Mouse (Mus musculus): ENCODE measurements around the gene Cx3cr1. TPM values are rescaled to one million over a fixed set of nuclear protein-coding genes. Genes with fewer than 3 reads are reported as not detected.

Gene Cx3cr1
- polyA plus RNA-seq, 1 experiment from 2014 or later, result 17.1 TPM

DNA sequence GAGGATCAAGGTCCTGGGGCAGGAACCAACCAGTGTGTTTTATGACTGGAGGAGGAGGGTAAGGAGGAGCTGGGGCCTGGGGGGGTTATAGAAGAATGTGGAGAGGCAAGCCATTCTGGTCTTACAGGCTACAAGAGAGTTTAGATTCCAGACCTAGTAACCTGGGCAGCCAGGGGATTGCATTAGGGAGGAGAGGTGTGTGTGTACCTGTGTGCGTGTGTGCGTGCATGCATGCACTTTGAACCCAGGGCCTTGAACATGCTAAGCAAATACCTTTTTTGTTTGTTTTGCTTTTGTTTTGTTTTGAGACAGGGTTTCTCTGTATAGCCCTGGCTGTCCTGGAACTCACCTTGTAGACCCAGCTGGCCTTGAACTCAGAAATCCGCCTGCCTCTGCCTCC lies 59.8 kb downstream of the Cx3cr1 start:
- peaks cover 21% of the 10 kb centered on the region for H3K4me1 ChIP-seq
- H3K27ac ChIP-seq (replicated peaks), result no peak overlapping the region
- 88% methylated on average over 3 of the region's 3 CpGs for WGBS
- no peak overlapping the region for H3K9ac ChIP-seq
- H3K9me3 ChIP-seq (replicated peaks), result no peaks in the 10 kb centered on the region
- H3K4me3 ChIP-seq (replicated peaks), result no peak overlapping the region
- no peak for ATAC-seq (ENCODE audit: insufficient number of reproducible peaks, low FRiP score, low TSS enrichment, low read depth)
- H3K27me3 ChIP-seq, result no peaks in the 10 kb centered on the region
- H3K4me2 ChIP-seq (replicated peaks), result no peak overlapping the region
- no peaks in the 10 kb centered on the region for H3K36me3 ChIP-seq

GRCm38 (mm10) chr9:120009226-120009841 lies 60.3 kb downstream of the Cx3cr1 start:
- Histone ChIP-seq H3K4me1 (peaks cover 21% of the 10 kb centered on the region), H3K9me3 (replicated peaks) (no peaks in the 10 kb centered on the region), H3K27me3 (no peaks in the 10 kb centered on the region), H3K9ac (no peak overlapping the region), H3K4me3 (replicated peaks) (no peak overlapping the region), H3K4me2 (replicated peaks) (no peak overlapping the region), H3K36me3 (no peaks in the 10 kb centered on the region), H3K27ac (replicated peaks) (no peak overlapping the region)
- 71% methylated on average over 7 of the region's 7 CpGs for WGBS
- ATAC-seq (ENCODE audit: insufficient number of reproducible peaks, low FRiP score, low TSS enrichment, low read depth), result no peak

- 83% methylated on average over 1 of the region's 1 CpGs for WGBS
Observed at GRCm38 (mm10) chr9:120007833-120008232, 61.8 kb downstream of the Cx3cr1 start.

GRCm38 (mm10) chr9:120005936-120006335 lies 63.7 kb downstream of the Cx3cr1 start:
- WGBS, result 37% methylated on average over 3 of the region's 3 CpGs
- no peaks in the 10 kb centered on the region for H3K9me3 ChIP-seq (replicated peaks)
- no peak overlapping the region for H3K4me2 ChIP-seq (replicated peaks)

More at GRCm38 (mm10) chr9:120007833-120008232, 61.8 kb downstream of the Cx3cr1 start:
- H3K4me3 ChIP-seq (replicated peaks), result no peak overlapping the region
- H3K9me3 ChIP-seq (replicated peaks), result no peaks in the 10 kb centered on the region
- H3K27me3 ChIP-seq, result no peaks in the 10 kb centered on the region
- no peak overlapping the region for H3K4me2 ChIP-seq (replicated peaks)
- no peak overlapping the region for H3K9ac ChIP-seq
- H3K4me1 ChIP-seq, result peaks cover 21% of the 10 kb centered on the region
- ATAC-seq (ENCODE audit: insufficient number of reproducible peaks, low FRiP score, low TSS enrichment, low read depth), result no peak
- H3K27ac ChIP-seq (replicated peaks), result no peak overlapping the region
- H3K36me3 ChIP-seq, result no peaks in the 10 kb centered on the region

GRCm38 (mm10) chr9:120002893-120003292 lies 66.8 kb downstream of the Cx3cr1 start:
- H3K36me3 ChIP-seq, result no peaks in the 10 kb centered on the region
- no peaks in the 10 kb centered on the region for H3K9me3 ChIP-seq (replicated peaks)
- H3K4me2 ChIP-seq (replicated peaks), result no peak overlapping the region
- H3K27ac ChIP-seq (replicated peaks), result 0 out of 2 replicates have a peak overlapping the region, but pooled peaks have one; percentile 55
- WGBS, result 89% methylated on average over 5 of the region's 5 CpGs
- no peaks in the 10 kb centered on the region for H3K27me3 ChIP-seq
- no peak for ATAC-seq (ENCODE audit: insufficient number of reproducible peaks, low FRiP score, low TSS enrichment, low read depth)
- H3K9ac ChIP-seq, result no peak overlapping the region
- H3K4me3 ChIP-seq (replicated peaks), result no peak overlapping the region
- peaks cover 13% of the 10 kb centered on the region; the same call in 1 of the 2 replicates for H3K4me1 ChIP-seq

More at GRCm38 (mm10) chr9:120005936-120006335, 63.7 kb downstream of the Cx3cr1 start:
- Histone ChIP-seq H3K4me3 (replicated peaks) (no peak overlapping the region), H3K36me3 (no peaks in the 10 kb centered on the region), H3K27ac (replicated peaks) (no peak overlapping the region), H3K9ac (no peak overlapping the region), H3K4me1 (peaks cover 18% of the 10 kb centered on the region), H3K27me3 (no peaks in the 10 kb centered on the region)
- ATAC-seq (ENCODE audit: insufficient number of reproducible peaks, low FRiP score, low TSS enrichment, low read depth), result no peak

- Histone ChIP-seq H3K9me3 (replicated peaks) (no peaks in the 10 kb centered on the region), H3K9ac (peak overlapping the region; percentile 35), H3K4me2 (replicated peaks) (peak overlapping the region; percentile 68), H3K27me3 (no peaks in the 10 kb centered on the region), H3K4me3 (replicated peaks) (peak overlapping the region; percentile 47), H3K36me3 (no peaks in the 10 kb centered on the region), H3K4me1 (peaks cover 13% of the 10 kb centered on the region; the same call in 1 of the 2 replicates), H3K27ac (replicated peaks) (peak overlapping the region; percentile 75)
- peak; percentile 89 for ATAC-seq (ENCODE audit: insufficient number of reproducible peaks, low FRiP score, low TSS enrichment, low read depth)
- 10% methylated on average over 31 of the region's 31 CpGs for WGBS
Observed at GRCm38 (mm10) chr9:120001945-120002725, 67.5 kb downstream of the Cx3cr1 start.

DNA sequence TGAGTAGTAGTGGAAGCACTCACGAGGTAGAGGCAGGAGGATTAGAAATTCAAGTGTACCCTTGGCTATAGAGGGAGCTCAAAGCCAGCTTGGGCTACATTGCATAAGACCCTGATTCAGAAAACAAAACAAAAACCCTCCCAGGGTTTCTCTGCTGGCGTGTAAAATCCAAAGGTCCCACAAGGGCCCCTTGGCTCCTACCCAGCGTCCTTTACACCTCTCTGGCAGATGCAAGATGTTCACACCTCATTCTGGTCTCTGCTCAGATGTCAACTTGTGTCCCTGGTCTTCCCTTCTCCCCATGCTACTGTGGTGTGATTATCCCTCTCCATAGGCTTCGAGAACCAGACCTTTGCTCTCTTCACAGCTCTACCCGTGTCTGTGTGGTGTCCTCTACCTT lies 68.9 kb downstream of the Cx3cr1 start:
- WGBS, result 75% methylated on average over 5 of the region's 5 CpGs
- Histone ChIP-seq H3K27me3 (no peaks in the 10 kb centered on the region), H3K27ac (replicated peaks) (no peak overlapping the region), H3K4me3 (replicated peaks) (no peak overlapping the region), H3K4me1 (peaks cover 9% of the 10 kb centered on the region; the same call in 1 of the 2 replicates), H3K9me3 (replicated peaks) (no peaks in the 10 kb centered on the region), H3K4me2 (replicated peaks) (no peak overlapping the region), H3K9ac (no peak overlapping the region), H3K36me3 (no peaks in the 10 kb centered on the region)
- no peak for ATAC-seq (ENCODE audit: insufficient number of reproducible peaks, low FRiP score, low TSS enrichment, low read depth)

DNA sequence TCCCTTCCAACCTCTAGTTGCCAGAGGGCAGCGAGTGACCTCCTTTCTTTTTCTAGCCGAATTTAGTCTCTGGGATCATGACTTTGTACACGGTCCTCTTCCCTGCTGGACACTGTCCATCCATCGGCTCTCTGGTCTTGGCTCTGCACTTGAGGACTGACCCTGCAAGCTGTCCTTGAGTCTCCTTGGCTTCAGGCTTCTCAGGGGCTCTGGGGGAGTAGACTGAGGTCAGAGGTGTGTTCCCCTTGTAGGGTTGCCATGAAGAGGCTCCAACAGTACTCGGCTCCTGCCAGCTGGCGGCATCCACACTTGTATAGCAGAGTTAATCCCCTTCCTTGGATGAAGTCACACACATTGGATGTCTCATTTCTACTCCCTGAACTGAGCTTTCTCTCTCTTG lies 70.0 kb downstream of the Cx3cr1 start:
- WGBS, result 62% methylated on average over 6 of the region's 6 CpGs
- no peak for ATAC-seq (ENCODE audit: insufficient number of reproducible peaks, low FRiP score, low TSS enrichment, low read depth)

GRCm38 (mm10) chr9:119998776-119999175 lies 70.9 kb downstream of the Cx3cr1 start:
- Histone ChIP-seq H3K9ac (no peak overlapping the region), H3K27ac (replicated peaks) (no peak overlapping the region), H3K4me1 (peaks cover 7% of the 10 kb centered on the region; the same call in 1 of the 2 replicates), H3K27me3 (no peaks in the 10 kb centered on the region), H3K4me3 (replicated peaks) (no peak overlapping the region), H3K9me3 (replicated peaks) (no peaks in the 10 kb centered on the region), H3K4me2 (replicated peaks) (no peak overlapping the region), H3K36me3 (no peaks in the 10 kb centered on the region)
- ATAC-seq (ENCODE audit: insufficient number of reproducible peaks, low FRiP score, low TSS enrichment, low read depth), result no peak
- WGBS, result 77% methylated on average over 1 of the region's 1 CpGs

More for the DNA sequence above, 70.0 kb downstream of the Cx3cr1 start:
- Histone ChIP-seq H3K27ac (replicated peaks) (no peak overlapping the region), H3K27me3 (no peaks in the 10 kb centered on the region), H3K9me3 (replicated peaks) (no peaks in the 10 kb centered on the region), H3K9ac (no peak overlapping the region), H3K4me1 (peaks cover 7% of the 10 kb centered on the region; the same call in 1 of the 2 replicates), H3K4me3 (replicated peaks) (no peak overlapping the region), H3K4me2 (replicated peaks) (no peak overlapping the region), H3K36me3 (no peaks in the 10 kb centered on the region)

GRCm38 (mm10) chr9:119996080-119996479 lies 73.6 kb downstream of the Cx3cr1 start:
- Histone ChIP-seq H3K9me3 (replicated peaks) (no peaks in the 10 kb centered on the region), H3K27me3 (no peaks in the 10 kb centered on the region), H3K9ac (no peak overlapping the region), H3K4me2 (replicated peaks) (no peak overlapping the region), H3K27ac (replicated peaks) (no peak overlapping the region), H3K36me3 (no peaks in the 10 kb centered on the region), H3K4me3 (replicated peaks) (no peak overlapping the region), H3K4me1 (no peaks in the 10 kb centered on the region)
- 79% methylated on average over 4 of the region's 4 CpGs for WGBS
- no peak for ATAC-seq (ENCODE audit: insufficient number of reproducible peaks, low FRiP score, low TSS enrichment, low read depth)

GRCm38 (mm10) chr9:119994207-119994606 lies 75.5 kb downstream of the Cx3cr1 start:
- Histone ChIP-seq H3K27me3 (no peaks in the 10 kb centered on the region), H3K4me1 (no peaks in the 10 kb centered on the region), H3K4me3 (replicated peaks) (no peak overlapping the region), H3K9me3 (replicated peaks) (no peaks in the 10 kb centered on the region), H3K36me3 (no peaks in the 10 kb centered on the region), H3K9ac (no peak overlapping the region), H3K4me2 (replicated peaks) (no peak overlapping the region), H3K27ac (replicated peaks) (no peak overlapping the region)
- 63% methylated on average over 7 of the region's 7 CpGs for WGBS
- ATAC-seq (ENCODE audit: insufficient number of reproducible peaks, low FRiP score, low TSS enrichment, low read depth), result no peak

Data from embryonic facial prominence, embryonic 15.5 days (tissue).